Mouse (Mus musculus) central nervous system, embryonic 18 days (tissue): ENCODE results near the gene Cntln. TPM values are rescaled to one million over a fixed set of nuclear protein-coding genes. Genes with fewer than 3 reads are reported as not detected.

Source experiments
- polyA plus RNA-seq: library from polyadenylated mRNA; depleted of rRNA; stranded (reverse); fragments of >200 nt; gene quantifications from 2 replicates; pipeline ENCODE4 v1.2.3, GENCODE M21; 2012; rRNA removed

The Cntln gene
- 10.3 and 11.4 TPM in 2 replicates for polyA plus RNA-seq

DNA sequence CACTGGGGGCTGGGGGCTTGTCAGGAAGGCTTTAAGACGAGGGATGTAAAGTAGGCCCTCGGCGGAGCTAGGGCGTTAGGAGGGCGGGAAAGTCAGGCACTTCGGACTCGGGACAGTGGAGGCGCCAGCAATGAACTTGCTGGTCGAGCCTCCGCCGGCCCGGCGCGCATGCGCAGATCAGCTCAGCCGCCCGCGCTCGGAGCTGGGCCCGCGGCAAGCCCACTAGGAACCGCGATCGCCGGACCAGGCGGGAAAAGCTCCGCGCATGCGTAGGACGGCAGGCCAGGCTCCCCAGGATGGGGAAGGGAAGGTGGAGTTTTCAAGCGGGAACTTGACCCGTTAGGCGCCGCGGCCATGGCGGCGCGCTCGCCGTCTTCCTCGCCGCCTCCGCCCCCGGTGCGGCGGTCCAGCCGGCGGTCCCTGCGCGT is at the start of gene Cntln:
Gene Cntln (plus strand): TSS at position 199 of the 428 bp plus-strand sequence.

Other genes starting within 250 kb of the Cntln start
- gene Bnc2, start 209.0 kb upstream of the Cntln start, polyA plus RNA-seq = 4.7 and 5.4 TPM in 2 replicates